Mouse (Mus musculus): ENCODE results near the gene Lcn9. TPM values are rescaled to one million over a fixed set of nuclear protein-coding genes. Genes with fewer than 3 reads are reported as not detected.
A peak's percentile ranks its signal among the peaks of the same experiment; 100 is the strongest.

The Lcn9 gene
- total RNA-seq, 2 experiments from 2014 or later: not detected

DNA sequence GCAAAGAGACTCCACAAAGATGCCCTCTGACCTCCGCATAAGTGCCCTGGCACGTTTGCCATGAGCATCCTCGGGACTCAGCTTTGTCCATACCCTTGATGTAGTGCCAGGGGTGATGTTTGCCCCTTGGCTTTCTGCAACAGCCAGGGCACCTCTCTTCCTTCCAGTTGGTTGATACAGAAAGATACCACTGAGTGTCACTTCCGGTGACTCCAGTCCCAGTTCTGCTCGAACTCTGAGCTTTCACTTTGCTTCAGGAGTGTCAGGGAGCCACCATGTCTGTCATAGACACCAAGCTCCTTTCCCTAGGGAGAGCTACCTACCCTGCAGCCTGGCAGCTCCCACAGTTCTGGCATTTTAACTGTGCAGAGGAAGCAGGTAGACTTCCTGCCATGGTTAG lies 31.0 kb downstream of the Lcn9 start:
- intact Hi-C loops (cut with DNase I): loop anchor here (5.0 kb wide), 2 partner anchors 38 to 168 kb away; partner anchors contain the start of gene Ubac1
- TF ChIP-seq CTCF (IDR thresholded peaks at IDR 0.05): no peak
- no peak overlapping the region for H3K4me3 ChIP-seq
- H3K27ac ChIP-seq: no peak overlapping the region
- DNase-seq (ENCODE audit: extremely low spot score in 1 of 2, low spot score in 2 of 2): no peak

- H3K27ac ChIP-seq: no peak overlapping the region
- no peak for DNase-seq (ENCODE audit: extremely low spot score in 1 of 2, low spot score in 2 of 2)
- no peak for TF ChIP-seq CTCF (IDR thresholded peaks at IDR 0.05)
- H3K4me3 ChIP-seq: no peak overlapping the region
- intact Hi-C loops (cut with DNase I): no loop called here
These were observed 36.9 kb downstream of the Lcn9 start for GRCm38 (mm10) chr2:25859891-25860290.

DNA sequence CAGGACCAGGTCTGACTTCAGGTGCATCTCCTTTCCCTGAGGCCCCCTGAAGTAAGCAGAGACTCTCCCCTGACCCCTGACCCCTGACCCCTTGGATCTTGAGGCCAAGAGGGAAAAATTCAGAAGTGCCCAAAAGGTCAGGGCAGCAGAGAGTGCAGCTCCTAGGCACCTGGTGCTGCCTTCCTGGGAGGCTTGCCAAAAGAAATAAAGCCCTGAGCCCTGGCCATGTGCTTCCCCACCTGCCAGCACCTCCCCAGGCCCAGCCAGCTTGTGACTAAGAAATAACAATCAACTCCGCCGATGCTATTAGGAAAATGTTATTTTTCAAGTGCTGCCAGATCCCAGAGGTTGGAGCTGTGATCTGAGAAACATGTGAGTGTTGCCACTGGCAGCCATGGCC lies 39.1 kb downstream of the Lcn9 start:
- H3K27ac ChIP-seq: no peak overlapping the region
- no peak for DNase-seq (ENCODE audit: extremely low spot score in 1 of 2, low spot score in 2 of 2)
- no peak for TF ChIP-seq CTCF (IDR thresholded peaks at IDR 0.05)
- H3K4me3 ChIP-seq: no peak overlapping the region
- intact Hi-C loops (cut with DNase I): no loop called here

GRCm38 (mm10) chr2:25862696-25863270 lies 39.8 kb downstream of the Lcn9 start:
- intact Hi-C loops (cut with DNase I): no loop called here
- Histone ChIP-seq H3K4me3 (peak overlapping the region; percentile 13), H3K27ac (peak overlapping the region; percentile 74)
- DNase-seq (ENCODE audit: extremely low spot score in 1 of 2, low spot score in 2 of 2): peak in 1 of 2 experiments; percentile 34
- TF ChIP-seq CTCF (IDR thresholded peaks at IDR 0.05): no peak; the same call in 1 of the 2 replicates

- peak within 1 kb of the TSS; percentile 85 for H3K27ac ChIP-seq
- peak within 1 kb of the TSS; percentile 61 for H3K4me3 ChIP-seq
- TF ChIP-seq CTCF (IDR thresholded peaks at IDR 0.05): no peak
- peak; percentile 50 to 60 for DNase-seq (ENCODE audit: extremely low spot score in 1 of 2, low spot score in 2 of 2)
- intact Hi-C loops (cut with DNase I): loop anchor here (2.0 kb wide), 1 partner anchor 21 kb away; no protein-coding TSS in a partner anchor
These were observed 40.6 kb downstream of the Lcn9 start, which contains the start of gene Kcnt1 for GRCm38 (mm10) chr2:25863337-25864131. Kcnt1 (plus strand) TSS chr2:25863734.

DNA sequence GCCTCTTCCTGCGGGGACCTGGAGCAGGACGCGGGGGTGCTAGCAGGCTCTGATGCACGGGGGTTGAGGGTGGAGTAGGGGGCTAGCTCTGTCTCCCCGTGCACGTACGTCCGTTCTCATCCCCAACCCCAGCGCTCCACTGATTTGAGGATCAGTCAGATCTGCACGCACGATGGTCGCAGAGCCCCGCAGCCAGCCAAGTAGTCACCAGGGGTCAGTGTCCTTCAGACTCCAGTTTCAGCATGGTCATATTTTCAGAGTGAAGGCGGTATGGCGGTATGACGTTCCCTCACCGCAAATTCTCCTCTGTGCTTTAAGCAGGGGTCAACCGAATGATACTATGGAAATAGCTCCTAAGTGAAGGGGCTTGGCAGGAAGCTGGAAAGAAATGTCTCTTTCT lies 41.3 kb downstream of the Lcn9 start:
- intact Hi-C loops (cut with DNase I): loop anchor here (2.0 kb wide), 1 partner anchor 21 kb away; no protein-coding TSS in a partner anchor

DNA sequence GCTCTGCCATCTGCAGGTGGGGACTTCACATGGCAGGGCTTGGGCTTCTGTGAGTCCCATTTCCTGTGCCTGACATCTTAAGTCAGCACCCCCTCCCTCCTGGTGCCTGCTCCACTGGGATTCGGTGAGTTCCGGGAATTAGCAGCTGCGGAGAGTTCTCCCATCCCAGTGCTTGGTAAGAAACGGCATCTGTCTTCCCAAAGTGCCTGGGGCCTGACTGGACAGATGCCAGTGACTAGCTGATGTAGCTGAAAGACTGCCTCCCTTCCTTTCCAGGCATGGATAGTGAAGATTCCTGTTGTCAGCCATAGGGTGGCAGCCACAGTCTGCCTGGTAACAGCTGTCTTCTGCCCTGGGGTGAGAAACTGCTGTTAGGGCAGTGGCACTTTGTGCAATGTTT lies 42.5 kb downstream of the Lcn9 start:
- DNase-seq (ENCODE audit: extremely low spot score in 1 of 2, low spot score in 2 of 2): peak; percentile 61 to 65
- intact Hi-C loops (cut with DNase I): loop anchor here (1.0 to 2.0 kb wide), 2 partner anchors 23 to 48 kb away; no protein-coding TSS in a partner anchor
- peak; percentile 41 for TF ChIP-seq CTCF (IDR thresholded peaks at IDR 0.05)
- peak overlapping the region; percentile 85; the same call in 1 of the 2 replicates for H3K27ac ChIP-seq
- H3K4me3 ChIP-seq: no peak overlapping the region

More for the DNA sequence above, 41.3 kb downstream of the Lcn9 start:
- no peak; the same call in 1 of the 2 replicates for TF ChIP-seq CTCF (IDR thresholded peaks at IDR 0.05)
- H3K4me3 ChIP-seq: peak overlapping the region; percentile 61
- peak overlapping the region; percentile 85 for H3K27ac ChIP-seq
- DNase-seq (ENCODE audit: extremely low spot score in 1 of 2, low spot score in 2 of 2): peak in 1 of 2 experiments; percentile 27

DNA sequence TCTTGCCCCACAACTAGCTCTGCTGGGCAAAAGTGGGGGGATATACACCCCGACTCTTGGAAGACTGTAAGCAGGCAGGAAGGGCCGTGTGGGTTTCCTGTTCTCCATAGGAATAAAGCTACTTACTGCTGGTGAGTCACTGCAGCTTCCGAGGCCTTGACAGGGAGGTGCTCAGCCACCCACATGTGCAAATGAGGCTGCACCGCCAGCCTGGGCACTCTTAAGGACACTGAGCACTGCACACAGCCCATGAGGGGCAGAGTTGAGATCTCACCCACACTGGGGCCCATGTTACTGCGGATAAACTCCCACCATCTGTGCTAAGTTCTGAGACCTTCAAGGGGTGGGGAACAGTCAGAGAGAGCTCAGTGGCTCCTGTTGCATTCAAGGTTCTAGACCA lies 43.7 kb downstream of the Lcn9 start:
- no peak overlapping the region for H3K4me3 ChIP-seq
- peak overlapping the region; percentile 29; the same call in 1 of the 2 replicates for H3K27ac ChIP-seq
- no peak for TF ChIP-seq CTCF (IDR thresholded peaks at IDR 0.05)
- intact Hi-C loops (cut with DNase I): no loop called here
- peak; percentile 43 to 48 for DNase-seq (ENCODE audit: extremely low spot score in 1 of 2, low spot score in 2 of 2)

Other genes with a start within 250 kb of the Lcn9 start
- gene Mamdc4, start 248.3 kb upstream of the Lcn9 start, total RNA-seq (2021): 1 to 10 TPM; 1.8 to 2.6 TPM
- 10 to 100 TPM; 64.0 to 70.5 TPM for gene Phpt1, start 247.9 kb upstream of the Lcn9 start, total RNA-seq (2021)
- gene Ajm1, start 241.4 kb upstream of the Lcn9 start, total RNA-seq (2021): 100 to 1,000 TPM; 102 to 104 TPM
- gene Rabl6, start 214.6 kb upstream of the Lcn9 start, total RNA-seq (2021): 100 to 1,000 TPM; 157 to 163 TPM
- gene Ccdc183, start 205.5 kb upstream of the Lcn9 start, total RNA-seq (2021): not detected
- gene Tmem141, start 201.1 kb upstream of the Lcn9 start, total RNA-seq (2021): 10 to 100 TPM; 21.6 to 22.3 TPM
- under 1 TPM; 0.25 to 0.70 TPM for gene Fcna, start 195.1 kb upstream of the Lcn9 start, total RNA-seq (2021)
- gene Lcn8, start 170.0 kb upstream of the Lcn9 start, total RNA-seq (2021): not detected
- not detected for gene Lcn5, start 165.2 kb upstream of the Lcn9 start, total RNA-seq (2021)
- not detected for gene Lcn6, start 146.4 kb upstream of the Lcn9 start, total RNA-seq (2021)
- not detected for gene Lcn10, start 140.4 kb upstream of the Lcn9 start, total RNA-seq (2021)
- gene Obp2a, start 123.1 kb upstream of the Lcn9 start, total RNA-seq (2021): not detected
- 10 to 100 TPM; 82.6 to 89.9 TPM for gene Bmyc, start 116.4 kb upstream of the Lcn9 start, total RNA-seq (2021)
- gene Obp2b, start 86.1 kb upstream of the Lcn9 start, total RNA-seq (2021): under 1 TPM in 1 of 2 experiments, not detected in 1; 0.50 TPM
- not detected for gene Lcn3, start 57.6 kb upstream of the Lcn9 start, total RNA-seq (2021)
- not detected for gene Lcn11, start 46.1 kb upstream of the Lcn9 start, total RNA-seq (2021)
- not detected for gene Gm13539, start 40.9 kb upstream of the Lcn9 start, total RNA-seq (2021)
- gene Glt6d1, start 7.3 kb upstream of the Lcn9 start, total RNA-seq (2021): not detected
- not detected for gene Sohlh1, start 24.1 kb downstream of the Lcn9 start, total RNA-seq (2021)
- gene Kcnt1, start 40.6 kb downstream of the Lcn9 start, total RNA-seq (2021): 100 to 1,000 TPM; 127 to 142 TPM
- gene Camsap1, start 160.1 kb downstream of the Lcn9 start, total RNA-seq (2021): 100 to 1,000 TPM; 150 to 159 TPM
- gene Ubac1, start 198.6 kb downstream of the Lcn9 start, total RNA-seq (2021): 10 to 100 TPM; 58.3 to 62.7 TPM

Data from left cerebral cortex, adult 2 months (tissue).